ENCODE assay signal across 10 mouse cellular contexts in the genomic region with DNA sequence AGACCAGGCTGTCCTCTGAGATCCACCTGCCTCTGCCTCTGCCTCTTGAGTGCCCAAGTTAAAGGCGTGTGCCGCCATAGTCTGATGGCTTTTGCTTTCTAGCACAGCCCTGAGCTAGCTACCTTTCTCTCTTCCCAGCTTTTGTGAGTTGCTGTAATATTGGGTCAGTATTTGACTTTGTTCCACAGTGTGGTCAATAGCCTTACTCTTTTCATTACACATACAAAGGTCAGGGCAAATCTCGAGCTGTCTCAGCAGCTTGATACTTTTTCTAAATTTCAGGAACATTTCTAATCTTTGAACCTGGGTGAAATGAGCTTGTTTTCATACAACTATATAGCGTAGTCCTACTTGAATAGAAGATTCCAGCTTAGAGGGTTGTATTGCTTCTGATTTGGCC. TPM values are rescaled to one million over a fixed set of nuclear protein-coding genes. Genes with fewer than 3 reads are reported as not detected.
A peak's percentile ranks its signal among the peaks of the same experiment; 100 is the strongest.
DNase-seq lines count a peak whose midpoint lies in the region; ATAC-seq and TF ChIP-seq lines count a peak whose summit lies in the region.
"Had no signal": no experiment of that assay in that cellular context is flagged by ENCODE, and none has a peak within 500 bp of the region (broad histone marks: within the 10 kb centered on the region; RNA-seq: fewer than 3 reads in every experiment).

No protein-coding gene starts in this region.

- H3K4me1 ChIP-seq in embryonic facial prominence, embryonic 10.5 days, result peaks cover 16% of the 10 kb centered on the region
- H3K4me1 ChIP-seq in hindbrain, embryonic 14.5 days (replicated peaks; ENCODE audit: control insufficient read depth, insufficient read depth, low read length), result peaks cover 15% of the 10 kb centered on the region
- peaks cover 19% of the 10 kb centered on the region for H3K4me1 ChIP-seq in midbrain, embryonic 13.5 days (replicated peaks)

- WGBS in embryonic facial prominence, embryonic 10.5 days, result 92% methylated on average over 4 of the region's 4 CpGs
- 94% methylated on average over 4 of the region's 4 CpGs for WGBS in hindbrain, embryonic 14.5 days
- 93% methylated on average over 4 of the region's 4 CpGs for WGBS in midbrain, embryonic 13.5 days

- H3K4me2 ChIP-seq in hindbrain, embryonic 14.5 days (replicated peaks), result peak overlapping the region; percentile 82
- peak overlapping the region; percentile 78 for H3K4me2 ChIP-seq in midbrain, embryonic 13.5 days (replicated peaks)

- peak overlapping the region; percentile 88 for H3K27ac ChIP-seq in layer of hippocampus, adult 2 months
- H3K27ac ChIP-seq in embryonic facial prominence, embryonic 10.5 days (replicated peaks), result no peak overlapping the region
- no peak overlapping the region for H3K27ac ChIP-seq in hindbrain, embryonic 14.5 days
- no peak overlapping the region for H3K27ac ChIP-seq in midbrain, embryonic 13.5 days

- H3K36me3 ChIP-seq in embryonic facial prominence, embryonic 10.5 days (replicated peaks), result peaks cover 42% of the 10 kb centered on the region
- H3K36me3 ChIP-seq in hindbrain, embryonic 14.5 days (replicated peaks; ENCODE audit: control insufficient read depth, insufficient read depth), result peaks cover 18% of the 10 kb centered on the region
- peaks cover 23% of the 10 kb centered on the region for H3K36me3 ChIP-seq in midbrain, embryonic 13.5 days

- no peak for TF ChIP-seq CTCF in layer of hippocampus, adult 2 months (conservative IDR thresholded peaks at IDR 0.05)

- ATAC-seq in hindbrain, embryonic 14.5 days (ENCODE audit: low FRiP score), result no peak
- no peak for ATAC-seq in midbrain, embryonic 13.5 days
- ATAC-seq in megakaryocyte-erythroid progenitor cell, adult 5-6 weeks (replicated peaks; ENCODE audit: low FRiP score, low TSS enrichment, poor library complexity, severe bottlenecking), result no peak

- no peak overlapping the region for H3K9ac ChIP-seq in hindbrain, embryonic 14.5 days
- H3K9ac ChIP-seq in midbrain, embryonic 13.5 days (replicated peaks), result 0 out of 2 replicates have a peak overlapping the region, but pooled peaks have one; percentile 94

- H3K27me3 ChIP-seq in embryonic facial prominence, embryonic 10.5 days (replicated peaks; ENCODE audit: low read depth, poor library complexity, severe bottlenecking), result no peaks in the 10 kb centered on the region
- no peaks in the 10 kb centered on the region for H3K27me3 ChIP-seq in hindbrain, embryonic 14.5 days (ENCODE audit: control insufficient read depth, insufficient read depth, low read length)
- no peaks in the 10 kb centered on the region for H3K27me3 ChIP-seq in midbrain, embryonic 13.5 days

- peak overlapping the region; percentile 91; the same call in 1 of the 2 replicates for H3K4me3 ChIP-seq in layer of hippocampus, adult 2 months
- 0 out of 2 replicates have a peak overlapping the region, but pooled peaks have one; percentile 93 for H3K4me3 ChIP-seq in embryonic facial prominence, embryonic 10.5 days
- no peak overlapping the region for H3K4me3 ChIP-seq in hindbrain, embryonic 14.5 days (replicated peaks; ENCODE audit: low read length)
- peak overlapping the region; percentile 73; the same call in 1 of the 2 replicates for H3K4me3 ChIP-seq in midbrain, embryonic 13.5 days (replicated peaks)

- H3K9me3 ChIP-seq in embryonic facial prominence, embryonic 10.5 days, result no peaks in the 10 kb centered on the region
- no peaks in the 10 kb centered on the region for H3K9me3 ChIP-seq in hindbrain, embryonic 14.5 days (ENCODE audit: control insufficient read depth, low read length)
- no peaks in the 10 kb centered on the region for H3K9me3 ChIP-seq in midbrain, embryonic 13.5 days

- DNase-seq in layer of hippocampus, adult 2 months (ENCODE audit: low spot score in 2 of 2), result no peak
- DNase-seq in layer of hippocampus, adult 8-10 months (ENCODE audit: low spot score in 2 of 2), result no peak
- DNase-seq in embryonic facial prominence, embryonic 10.5 days (ENCODE audit: low spot score), result no peak
- DNase-seq in hindbrain, embryonic 14.5 days (ENCODE audit: low spot score), result no peak
- no peak for DNase-seq in Muller cell, postnatal 12 days (ENCODE audit: inconsistent ontology term)
- no peak for DNase-seq in urinary bladder, postnatal 10 days (ENCODE audit: low spot score)
- DNase-seq: kidney, adult 11 months; right cerebral cortex, postnatal 4 days had no signal

RNA-seq across cellular contexts. Expression of gene Crls1, which starts 1.9 kb away (rescaled TPM):
- 10 to 100 TPM; 45.4 to 49.4 TPM for total RNA-seq in layer of hippocampus, adult 2 months (2021)
- total RNA-seq in layer of hippocampus, adult 8-10 months (2022), result 10 to 100 TPM; 34.4 to 43.9 (median 39.4) TPM
- polyA plus RNA-seq in embryonic facial prominence, embryonic 10.5 days (2016; fragmentation: Nextera tagmentation; extraction: Ambion mirVana), result 14.7 and 16.4 TPM in 2 replicates
- 19.0 and 19.1 TPM in 2 replicates for polyA plus RNA-seq in hindbrain, embryonic 14.5 days (2014; fragmentation: Nextera tagmentation; extraction: Ambion mirVana)
- 8.9 and 9.0 TPM in 2 replicates for polyA plus RNA-seq in midbrain, embryonic 13.5 days (2015; fragmentation: Nextera tagmentation; extraction: Ambion mirVana)
- total RNA-seq in megakaryocyte-erythroid progenitor cell, adult 5-6 weeks (2014; fragmentation: Nextera tagmentation), result 26.1 and 28.3 TPM in 2 replicates
- 45.2 and 49.1 TPM in 2 replicates for total RNA-seq in megakaryocyte-erythroid progenitor cell, adult 5-6 weeks (2017)

RNA-seq across cellular contexts. Expression of gene Lrrn4, which starts 32.3 kb away (rescaled TPM):
- 1 to 10 TPM in 1 of 2 experiments, under 1 TPM in 1; 0.93 to 1.1 TPM for total RNA-seq in layer of hippocampus, adult 2 months (2021)
- 1 to 10 TPM in 3 of 4 experiments, under 1 TPM in 1; 0.92 to 1.3 (median 1.2) TPM for total RNA-seq in layer of hippocampus, adult 8-10 months (2022)
- 0.93 and 0.99 TPM in 2 replicates for polyA plus RNA-seq in embryonic facial prominence, embryonic 10.5 days (2016; fragmentation: Nextera tagmentation; extraction: Ambion mirVana)
- polyA plus RNA-seq in hindbrain, embryonic 14.5 days (2014; fragmentation: Nextera tagmentation; extraction: Ambion mirVana), result 0.39 and 0.51 TPM in 2 replicates
- 0.05 TPM in 1 of 2 replicates, not detected in the other for polyA plus RNA-seq in midbrain, embryonic 13.5 days (2015; fragmentation: Nextera tagmentation; extraction: Ambion mirVana)
- not detected in 2 replicates for total RNA-seq in megakaryocyte-erythroid progenitor cell, adult 5-6 weeks (2014; fragmentation: Nextera tagmentation)
- total RNA-seq in megakaryocyte-erythroid progenitor cell, adult 5-6 weeks (2017), result not detected in 2 replicates

RNA-seq across cellular contexts. Expression of gene Mcm8, which starts 32.4 kb away (rescaled TPM):
- total RNA-seq in layer of hippocampus, adult 2 months (2021), result 1 to 10 TPM; 3.7 to 4.5 TPM
- total RNA-seq in layer of hippocampus, adult 8-10 months (2022), result 1 to 10 TPM; 3.7 to 4.7 (median 4.1) TPM
- 30.9 and 32.7 TPM in 2 replicates for polyA plus RNA-seq in embryonic facial prominence, embryonic 10.5 days (2016; fragmentation: Nextera tagmentation; extraction: Ambion mirVana)
- 5.1 and 6.6 TPM in 2 replicates for polyA plus RNA-seq in hindbrain, embryonic 14.5 days (2014; fragmentation: Nextera tagmentation; extraction: Ambion mirVana)
- polyA plus RNA-seq in midbrain, embryonic 13.5 days (2015; fragmentation: Nextera tagmentation; extraction: Ambion mirVana), result 7.8 and 10.0 TPM in 2 replicates
- 16.9 and 19.0 TPM in 2 replicates for total RNA-seq in megakaryocyte-erythroid progenitor cell, adult 5-6 weeks (2014; fragmentation: Nextera tagmentation)
- total RNA-seq in megakaryocyte-erythroid progenitor cell, adult 5-6 weeks (2017), result 16.6 and 19.0 TPM in 2 replicates

RNA-seq across cellular contexts. Expression of gene Trmt6, which starts 32.5 kb away (rescaled TPM):
- 10 to 100 TPM; 28.8 to 30.9 TPM for total RNA-seq in layer of hippocampus, adult 2 months (2021)
- 10 to 100 TPM; 28.9 to 37.1 (median 33.3) TPM for total RNA-seq in layer of hippocampus, adult 8-10 months (2022)
- 47.4 and 51.1 TPM in 2 replicates for polyA plus RNA-seq in embryonic facial prominence, embryonic 10.5 days (2016; fragmentation: Nextera tagmentation; extraction: Ambion mirVana)
- 15.7 and 18.5 TPM in 2 replicates for polyA plus RNA-seq in hindbrain, embryonic 14.5 days (2014; fragmentation: Nextera tagmentation; extraction: Ambion mirVana)
- polyA plus RNA-seq in midbrain, embryonic 13.5 days (2015; fragmentation: Nextera tagmentation; extraction: Ambion mirVana), result 25.0 and 33.5 TPM in 2 replicates
- 45.5 and 56.6 TPM in 2 replicates for total RNA-seq in megakaryocyte-erythroid progenitor cell, adult 5-6 weeks (2014; fragmentation: Nextera tagmentation)
- total RNA-seq in megakaryocyte-erythroid progenitor cell, adult 5-6 weeks (2017), result 47.5 and 53.4 TPM in 2 replicates
